Mouse (Mus musculus) heart, postnatal 0 days (tissue): ENCODE data around the gene Lrig1.

Experiments
- CTCF ChIP-seq: IDR thresholded peaks from 2 replicates; pipeline ENCODE4 v1.5.1; 2016; ENCODE audit warnings: antibody characterized with exemption, control low read depth, low read depth
- EP300 ChIP-seq: IDR thresholded peaks from 2 replicates; pipeline ENCODE4 v1.6.1; 2016; ENCODE audit warnings: antibody characterized with exemption, low read depth

GRCm38 (mm10) chr6:94568040-94568439 lies 131.9 kb downstream of the Lrig1 start:
- no peak for TF ChIP-seq CTCF
- TF ChIP-seq EP300 = no peak
